Mouse (Mus musculus) layer of hippocampus, postnatal 25 days (tissue): Measurements from ENCODE around the gene Aurka. TPM values are rescaled to one million over a fixed set of nuclear protein-coding genes. Genes with fewer than 3 reads are reported as not detected.

ENCODE experiments used
- DNase-seq, 2 experiments: peaks; one replicate each; pipeline ENCODE4 v3.0.0; 2022; ENCODE audit warnings: mixed read lengths in 2 of 2, low spot score in 1 of 2; ENCODE audit errors: extremely low spot score in 1 of 2
- total RNA-seq, 2 experiments: library from RNA; stranded (reverse); gene quantifications; 2 replicates each; pipeline ENCODE4 v1.2.3; 2021

Aurka gene
- 1 to 10 TPM; 1.9 to 2.2 TPM for total RNA-seq

GRCm38 (mm10) chr2:172370411-172371223, at the start of gene Aurka, which contains the start of gene Cstf1:
TSS of gene Aurka (minus strand) at chr2:172370535.
TSS of gene Cstf1 (plus strand) at chr2:172370681.
- peak; percentile 91 to 96 for DNase-seq

DNA sequence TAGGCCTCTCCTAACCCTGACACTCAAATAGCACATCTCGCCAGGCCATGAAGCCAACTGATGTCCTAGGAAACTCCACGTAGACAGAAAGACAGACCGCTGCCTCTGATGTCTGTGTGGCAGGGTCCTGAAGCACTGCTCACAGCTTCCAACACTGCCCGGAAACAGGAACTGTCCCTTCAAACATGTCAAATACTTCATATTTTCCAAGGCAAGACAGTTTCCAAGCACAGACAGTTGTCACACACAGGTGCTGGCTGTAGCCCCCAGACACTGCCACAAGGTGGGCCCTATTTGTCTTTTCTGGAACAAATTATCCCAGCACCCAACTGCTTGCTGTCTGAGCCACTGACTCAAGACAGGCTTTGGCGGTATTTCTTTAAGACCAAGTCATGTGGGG, 47.9 kb upstream of the Aurka start:
- DNase-seq = no peak

DNA sequence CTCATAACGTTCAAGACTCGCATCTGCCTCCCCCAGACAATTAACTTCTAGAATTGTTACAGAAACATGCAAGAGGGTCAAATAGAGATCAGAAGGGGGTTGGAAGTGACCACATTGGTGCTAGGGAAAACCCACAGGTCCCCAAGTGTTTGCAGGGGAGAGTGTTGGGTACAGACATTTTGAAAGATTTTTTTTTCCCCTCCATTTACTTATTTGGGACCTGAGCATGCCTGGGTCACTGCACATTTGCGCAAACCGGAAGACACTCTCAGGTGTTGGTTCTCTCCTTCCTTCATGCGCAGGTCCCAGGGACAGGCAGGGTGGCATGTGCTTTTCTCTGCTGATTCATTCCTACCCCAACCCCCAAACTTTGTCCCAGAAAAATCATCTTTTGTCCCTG, 46.5 kb upstream of the Aurka start:
- DNase-seq = no peak

DNA sequence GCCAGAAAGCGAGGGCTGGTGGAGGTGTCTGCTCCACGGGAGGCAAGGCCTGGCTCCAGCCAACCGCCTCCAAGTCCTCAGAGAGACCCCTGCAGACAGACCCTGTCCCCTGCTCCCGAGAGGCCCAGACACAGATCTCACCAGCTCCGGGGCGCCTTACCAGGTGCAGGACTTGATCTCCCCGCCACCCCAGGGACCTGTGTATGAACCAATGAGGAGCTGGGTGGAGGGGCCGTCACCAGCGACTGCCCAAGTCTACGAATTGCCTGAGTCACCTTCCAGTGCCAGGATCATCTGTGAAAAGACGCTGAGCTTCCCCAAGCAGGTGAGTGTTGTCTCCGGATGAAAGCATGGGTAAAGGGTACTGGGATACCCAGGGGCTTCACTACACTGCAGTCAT, 45.9 kb upstream of the Aurka start:
- no peak for DNase-seq

DNA sequence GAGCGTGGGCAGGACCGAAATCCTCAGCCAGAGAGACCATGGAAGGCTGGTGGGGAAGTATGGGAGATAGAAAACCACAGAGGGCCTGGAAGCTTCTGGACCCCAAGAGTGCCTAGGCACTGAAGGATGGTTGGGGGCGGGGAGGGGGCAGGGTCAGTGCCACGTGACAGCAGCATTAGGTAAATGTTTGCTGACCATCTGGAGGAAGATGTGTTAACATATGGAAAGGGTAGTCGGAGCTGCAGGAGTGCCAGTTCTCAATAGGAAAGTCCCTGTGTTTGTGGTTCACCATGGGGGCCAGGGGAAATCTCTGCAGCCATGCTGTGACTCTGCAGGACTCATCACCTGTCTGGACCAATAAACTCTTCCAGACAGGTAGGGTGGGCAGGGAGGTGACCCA, 43.6 kb upstream of the Aurka start:
- DNase-seq = no peak

GRCm38 (mm10) chr2:172413273-172413672, 42.9 kb upstream of the Aurka start:
- DNase-seq = no peak

GRCm38 (mm10) chr2:172412454-172412853, 42.1 kb upstream of the Aurka start:
- DNase-seq = no peak

GRCm38 (mm10) chr2:172411091-172411490, 40.8 kb upstream of the Aurka start:
- DNase-seq = no peak

DNA sequence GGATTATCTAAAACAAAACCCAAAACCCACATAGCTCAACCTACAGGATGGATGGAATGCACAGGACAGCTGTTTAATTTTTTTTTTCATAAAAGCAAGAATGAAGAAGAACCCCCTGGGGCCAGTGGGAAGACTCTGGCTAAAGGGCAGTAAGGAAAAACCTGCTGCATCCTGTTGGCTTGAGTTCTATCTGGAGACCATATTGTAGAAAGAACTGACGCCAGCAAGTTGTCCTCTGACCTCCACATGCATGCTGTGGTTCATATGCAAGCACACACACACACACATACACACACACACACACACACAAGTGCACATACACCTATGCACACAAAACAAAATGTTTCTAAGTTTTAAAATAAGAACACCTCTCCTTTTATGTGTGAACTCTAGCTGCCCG, 40.4 kb upstream of the Aurka start:
- DNase-seq = no peak

DNA sequence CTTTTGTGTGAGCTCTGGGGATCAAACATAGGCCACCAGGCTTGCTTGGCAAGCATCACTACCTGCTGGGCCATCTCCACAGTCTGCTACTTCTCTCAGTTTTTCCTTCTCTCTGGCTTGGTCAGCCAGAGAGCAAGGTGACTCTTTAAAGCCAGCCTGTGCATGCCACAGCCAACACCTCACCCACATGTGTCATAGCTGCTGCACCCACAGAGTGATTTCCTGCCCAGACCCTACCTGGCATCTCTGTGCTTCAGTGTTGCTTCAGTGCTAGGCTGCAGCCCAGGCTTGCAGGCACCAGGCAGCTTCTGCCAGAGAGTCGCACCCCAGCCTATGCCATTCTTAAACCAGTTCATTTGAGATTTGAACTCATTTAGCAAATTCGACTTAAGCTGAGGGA, 37.2 kb upstream of the Aurka start:
- no peak for DNase-seq

- no peak for DNase-seq
Observed at GRCm38 (mm10) chr2:172406173-172406572, 35.8 kb upstream of the Aurka start.

- DNase-seq = no peak
Observed at GRCm38 (mm10) chr2:172405011-172405410, 34.7 kb upstream of the Aurka start.

DNA sequence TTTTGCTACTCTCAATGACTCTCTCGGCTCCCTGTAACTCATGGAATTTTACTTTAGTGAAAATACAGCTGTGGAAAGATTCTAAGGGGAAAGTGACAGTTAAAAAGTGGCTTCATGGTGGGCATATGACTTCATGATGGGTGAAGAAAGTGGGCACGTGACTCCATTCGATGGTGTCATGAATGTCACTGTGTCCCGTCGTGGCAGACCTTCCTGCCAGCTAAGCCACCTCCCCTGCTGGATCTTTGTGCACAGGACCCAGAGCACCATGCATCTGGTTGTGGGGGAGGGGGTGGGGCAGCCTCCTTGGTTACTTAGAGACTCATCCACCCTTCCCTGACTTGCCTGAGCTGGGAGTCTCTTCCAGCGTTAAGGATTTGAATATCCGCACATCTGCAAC, 33.9 kb upstream of the Aurka start:
- DNase-seq = no peak

- DNase-seq = no peak
Observed at GRCm38 (mm10) chr2:172401116-172401825, 30.9 kb upstream of the Aurka start.

DNA sequence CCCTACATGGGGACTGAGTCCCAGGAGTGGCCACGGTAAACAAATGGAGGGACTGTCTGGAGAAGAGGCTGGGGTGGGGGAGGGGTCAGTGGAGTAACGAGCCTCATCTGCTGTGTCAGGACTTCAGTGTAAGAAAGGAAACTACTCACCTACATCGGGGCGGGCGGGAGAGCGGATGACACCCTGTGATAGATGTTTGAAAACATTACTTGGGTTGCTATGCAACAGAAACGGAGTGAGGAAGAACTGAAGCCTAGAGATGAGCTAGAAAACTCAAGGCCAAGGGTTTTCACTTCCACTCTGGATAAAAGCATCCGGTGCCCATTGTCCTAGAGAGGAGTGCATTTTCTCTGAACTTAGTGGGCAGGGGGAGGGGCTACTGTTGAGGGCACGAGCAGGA, 29.6 kb upstream of the Aurka start:
- DNase-seq = no peak

DNA sequence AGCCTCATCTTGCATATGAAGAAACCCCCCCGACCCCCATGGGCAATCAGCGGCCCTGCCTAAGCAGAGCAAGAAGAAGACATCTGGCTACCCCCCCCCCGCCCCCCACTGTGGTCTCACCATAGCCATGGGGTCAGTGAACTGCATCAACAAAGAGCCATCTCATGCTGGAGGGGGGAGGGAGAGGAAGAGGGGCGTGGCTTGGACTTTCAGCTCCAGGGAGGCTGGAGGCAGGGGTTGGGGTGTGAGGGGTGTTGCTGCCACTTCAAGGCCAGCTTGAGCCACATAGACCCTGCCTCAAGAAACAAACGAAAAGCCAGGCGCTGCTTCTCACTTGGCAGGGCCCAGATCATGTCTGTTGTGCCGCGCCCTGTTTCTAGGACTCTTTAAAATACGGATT, 25.6 kb upstream of the Aurka start:
- no peak for DNase-seq

DNA sequence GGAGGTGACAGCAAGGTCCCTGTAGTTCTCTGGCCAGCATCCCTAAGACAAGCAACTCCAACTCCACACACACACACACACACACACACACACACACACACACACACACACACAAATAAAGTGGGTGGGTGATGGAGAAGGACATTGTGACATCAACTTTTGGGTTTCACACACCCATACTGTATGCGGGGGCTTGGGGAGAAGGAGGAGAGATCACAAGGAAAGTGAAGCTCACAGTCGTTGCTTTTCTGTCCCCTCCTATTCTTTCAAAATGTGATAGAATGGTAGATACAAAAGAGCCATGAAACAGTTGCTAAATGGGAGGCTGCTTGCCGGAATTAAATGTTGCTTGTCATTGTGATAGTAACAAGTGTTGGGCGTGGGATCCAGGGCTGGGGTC, 24.3 kb upstream of the Aurka start:
- DNase-seq = no peak

DNA sequence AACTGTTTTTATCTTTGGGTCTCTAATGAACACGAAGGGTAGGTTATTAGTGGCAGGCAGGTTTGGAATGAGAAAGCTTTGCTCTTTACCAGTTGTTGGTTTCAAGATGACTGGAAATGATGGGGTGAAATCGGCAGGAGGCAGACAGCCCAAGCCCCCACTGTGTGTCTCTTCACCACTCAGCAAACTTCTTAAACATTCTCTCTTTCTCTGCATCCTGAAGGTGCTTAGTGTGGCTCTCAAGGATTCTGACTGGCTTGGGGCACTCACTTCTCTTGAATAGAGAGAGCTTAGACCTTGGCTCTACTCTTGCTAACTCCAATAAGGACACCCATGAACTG, 23.7 kb upstream of the Aurka start:
- DNase-seq = no peak

DNA sequence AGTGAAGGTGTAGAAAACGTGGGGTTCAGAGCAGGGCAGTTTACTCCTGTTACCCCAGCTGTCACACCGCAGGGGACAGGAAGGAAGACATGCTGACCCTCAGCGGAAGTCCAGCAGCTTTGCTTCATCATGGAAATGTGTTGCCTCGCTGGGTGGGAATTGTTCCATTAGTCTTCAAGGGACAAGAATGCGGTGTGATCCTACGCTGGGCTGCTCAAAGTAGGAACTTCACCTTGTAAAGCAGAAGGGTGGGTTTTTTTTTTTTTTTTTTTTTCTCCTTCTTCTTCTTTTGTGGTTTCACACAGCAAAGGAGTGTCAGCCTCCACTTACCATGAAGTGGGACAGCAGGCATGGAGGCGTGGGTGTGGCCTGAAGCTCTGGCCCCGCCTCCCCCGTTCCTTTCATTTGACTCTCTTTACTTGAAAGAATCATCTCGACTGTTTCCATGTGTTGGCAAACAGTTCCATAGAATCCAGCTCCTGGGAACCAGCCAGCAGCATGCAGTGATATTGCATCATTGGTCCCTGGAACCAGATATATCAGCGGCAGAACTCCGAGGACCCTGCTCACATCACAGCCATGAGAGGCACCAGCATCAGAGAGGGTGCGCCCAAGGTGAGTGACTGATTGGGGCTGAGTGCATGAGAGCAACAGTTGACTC, 23.2 kb upstream of the Aurka start, which contains the start of gene Cass4:
Gene Cass4 (plus strand): TSS at position 404 of the 661 bp plus-strand sequence.
- no peak for DNase-seq

- no peak for DNase-seq
Observed at GRCm38 (mm10) chr2:172392041-172392521, 21.7 kb upstream of the Aurka start.

- DNase-seq = no peak
Observed at GRCm38 (mm10) chr2:172390341-172390740, 20.0 kb upstream of the Aurka start.
